Mouse (Mus musculus) skeletal muscle tissue, adult 2 months (tissue): ENCODE measurements around the gene Fmnl2.

ENCODE experiments used
- DNase-seq: peaks from one replicate; pipeline ENCODE4 v3.0.0-alpha.2; 2012; ENCODE audit warnings: low read depth, low spot score

Gene Fmnl2

GRCm38 (mm10) chr2:52864635-52865034 is 7.0 kb downstream of the Fmnl2 start:
- no peak for DNase-seq

GRCm38 (mm10) chr2:52866151-52866550 is 8.5 kb downstream of the Fmnl2 start:
- no peak for DNase-seq

- DNase-seq = no peak
Measured at GRCm38 (mm10) chr2:52867781-52868180, 10.1 kb downstream of the Fmnl2 start.

DNA sequence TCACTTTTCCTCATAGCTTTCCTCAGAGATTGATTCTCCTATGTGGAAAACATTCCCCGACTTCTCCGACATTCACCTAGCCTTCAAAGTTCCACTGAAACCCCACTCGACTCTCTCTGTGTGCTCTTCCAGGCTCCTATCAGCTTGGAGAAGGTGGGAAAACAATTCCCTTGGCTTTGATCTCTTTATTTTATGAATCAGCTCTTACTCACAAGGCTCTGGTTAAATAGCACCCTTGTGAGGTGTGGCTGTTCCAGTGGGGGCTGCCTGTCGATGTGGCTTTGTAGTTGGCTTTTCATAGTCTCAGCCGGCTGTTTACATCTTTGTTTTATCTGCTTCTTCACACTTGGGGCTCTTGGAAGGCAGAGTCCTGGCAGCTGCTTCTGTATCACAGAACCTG is 10.5 kb downstream of the Fmnl2 start:
- DNase-seq = no peak

GRCm38 (mm10) chr2:52872636-52873035 is 15.0 kb downstream of the Fmnl2 start:
- DNase-seq = no peak

DNA sequence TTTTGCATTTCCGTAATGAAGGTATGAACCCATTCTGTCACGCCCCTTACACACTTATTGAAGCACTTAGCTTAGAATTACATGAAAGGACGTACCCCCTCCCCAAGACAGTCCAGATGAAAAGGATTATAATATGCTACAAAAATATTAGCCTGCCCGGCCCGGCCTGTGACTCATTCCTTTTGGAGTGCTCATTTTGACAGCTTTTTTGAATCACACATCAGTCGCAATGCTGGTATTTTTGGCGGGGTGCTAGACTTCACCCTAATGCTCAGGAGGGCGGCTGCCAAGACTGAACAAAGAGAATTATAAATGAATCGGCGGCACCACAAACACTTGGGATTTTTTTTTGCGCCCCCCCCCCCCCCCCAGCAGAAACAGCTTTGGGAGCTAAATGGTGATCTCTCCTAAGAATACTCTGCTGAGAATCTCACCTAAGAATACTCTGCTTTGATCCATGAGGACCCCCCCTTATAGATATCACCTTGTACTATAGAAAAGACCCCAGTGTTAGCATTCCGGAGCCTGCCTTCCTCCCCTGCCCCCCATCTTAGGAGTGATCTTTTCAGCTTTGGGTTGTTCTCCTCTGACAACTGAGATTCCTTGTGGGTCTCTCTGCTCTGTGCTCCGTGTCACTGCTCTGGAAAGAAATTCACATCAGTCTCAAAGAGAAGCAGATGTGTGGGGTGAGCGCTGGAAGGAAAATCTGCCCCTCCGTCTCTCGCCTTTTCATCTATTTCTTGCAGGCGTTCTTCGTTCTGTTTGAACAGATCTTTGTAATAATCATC is 15.8 kb downstream of the Fmnl2 start:
- DNase-seq = no peak

- DNase-seq = peak; percentile 45
Measured at GRCm38 (mm10) chr2:52874721-52875120, 17.1 kb downstream of the Fmnl2 start.

- DNase-seq = no peak
Measured at GRCm38 (mm10) chr2:52875801-52876200, 18.1 kb downstream of the Fmnl2 start.

GRCm38 (mm10) chr2:52883401-52883800 is 25.7 kb downstream of the Fmnl2 start:
- DNase-seq = no peak

- DNase-seq = no peak
Measured at GRCm38 (mm10) chr2:52884082-52884481, 26.4 kb downstream of the Fmnl2 start.

- DNase-seq = no peak
Measured at GRCm38 (mm10) chr2:52885071-52885470, 27.4 kb downstream of the Fmnl2 start.

GRCm38 (mm10) chr2:52887281-52887680 is 29.6 kb downstream of the Fmnl2 start:
- no peak for DNase-seq

- no peak for DNase-seq
Measured at GRCm38 (mm10) chr2:52891115-52891514, 33.5 kb downstream of the Fmnl2 start.

DNA sequence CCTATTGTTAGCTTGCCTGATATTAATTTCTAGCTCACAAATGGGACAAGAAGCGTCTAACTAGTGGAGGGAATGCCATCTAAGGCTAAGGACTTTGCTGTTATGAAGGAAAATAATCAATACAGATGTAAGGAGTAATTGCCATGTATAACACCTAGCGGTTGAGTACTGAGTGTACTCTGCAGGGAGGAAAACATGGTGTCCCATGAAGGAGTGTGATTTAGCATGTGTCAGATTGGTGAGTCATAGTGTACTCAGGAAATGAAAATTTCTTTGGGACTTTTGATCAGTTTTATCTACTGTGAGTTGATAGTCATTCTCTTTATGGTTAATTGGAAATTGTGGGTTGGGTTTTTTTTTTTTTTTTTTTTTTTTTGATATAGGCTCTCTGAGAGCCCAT is 34.1 kb downstream of the Fmnl2 start:
- no peak for DNase-seq

- peak; percentile 96 for DNase-seq
Measured at GRCm38 (mm10) chr2:52894983-52895621, 37.4 kb downstream of the Fmnl2 start.

GRCm38 (mm10) chr2:52896995-52897394 is 39.3 kb downstream of the Fmnl2 start:
- DNase-seq = peak; percentile 27

DNA sequence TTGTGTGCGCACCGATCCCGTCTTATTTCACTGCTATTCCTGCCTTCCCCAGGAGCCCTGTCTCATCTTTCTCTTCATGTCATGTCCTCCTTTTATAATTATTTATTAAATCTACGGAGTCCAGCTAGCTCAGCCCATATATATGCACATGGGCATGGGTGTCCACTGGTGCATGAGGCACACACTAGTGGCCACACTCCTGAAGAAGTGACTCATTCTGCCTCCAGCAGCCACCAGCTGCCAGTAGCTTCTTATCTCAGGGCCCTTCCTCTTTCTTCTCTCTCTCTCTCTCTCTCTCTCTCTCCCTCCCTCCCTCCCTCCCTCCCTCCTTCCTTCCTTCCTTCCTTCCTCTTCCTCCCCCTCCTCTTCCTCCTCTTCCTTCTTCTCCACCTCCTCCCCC is 43.1 kb downstream of the Fmnl2 start:
- DNase-seq = no peak

- DNase-seq = peak; percentile 40
Measured at GRCm38 (mm10) chr2:52901300-52902013, 43.8 kb downstream of the Fmnl2 start.

DNA sequence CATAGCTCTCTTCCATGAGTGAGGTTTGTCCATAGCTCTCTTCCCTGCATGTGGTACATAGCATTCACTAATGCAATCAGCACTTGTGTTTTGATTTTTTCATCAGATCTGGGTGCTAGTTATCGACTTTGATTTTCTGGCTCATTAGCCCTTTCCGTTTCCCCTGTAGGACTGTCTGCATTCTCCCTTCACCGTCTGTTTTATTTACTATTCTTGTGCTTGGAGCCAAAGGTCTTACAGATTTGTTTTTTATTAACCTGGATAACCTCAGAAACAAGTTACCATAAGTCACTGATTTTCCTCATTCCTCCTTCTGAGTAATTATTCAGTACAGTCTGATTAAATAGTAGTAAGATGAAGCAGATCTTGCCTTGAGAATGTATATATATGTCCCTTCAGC is 44.8 kb downstream of the Fmnl2 start:
- DNase-seq = no peak

DNA sequence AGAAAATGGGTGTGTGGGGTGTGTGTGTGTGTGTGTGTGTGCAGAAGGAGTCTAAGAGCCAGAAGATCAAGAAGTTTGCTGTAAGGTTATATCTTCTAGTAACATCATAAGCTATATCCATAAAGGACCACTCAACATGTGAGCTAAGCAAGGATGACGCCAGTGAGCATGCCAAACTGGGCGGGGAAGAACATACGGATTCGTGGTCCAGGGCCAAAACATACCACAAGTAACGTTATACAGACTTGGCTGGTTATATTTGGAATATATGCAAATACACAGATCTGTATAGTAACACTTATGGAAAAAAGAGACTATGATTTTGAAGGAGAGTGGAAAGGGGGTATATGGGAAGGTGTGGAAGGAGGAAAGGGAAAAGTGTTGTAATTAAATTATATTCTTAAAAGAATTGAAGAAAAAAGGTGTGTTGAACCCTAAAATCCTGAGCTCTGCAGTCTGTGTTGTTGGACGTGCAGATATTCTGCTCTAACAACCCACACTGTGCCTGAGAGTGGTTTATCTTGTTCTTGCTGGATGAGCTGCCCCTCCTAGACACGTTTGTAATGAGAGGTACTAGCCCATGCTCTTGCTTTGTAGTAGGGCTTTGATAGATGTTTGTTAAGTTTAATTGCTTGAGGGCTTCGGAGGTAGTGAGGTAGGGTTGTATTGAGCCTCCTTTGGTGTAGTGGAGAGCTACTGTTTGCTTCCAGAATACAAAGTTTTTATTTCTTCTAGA is 45.7 kb downstream of the Fmnl2 start:
- no peak for DNase-seq

- no peak for DNase-seq
Measured at GRCm38 (mm10) chr2:52904526-52904925, 46.9 kb downstream of the Fmnl2 start.

DNA sequence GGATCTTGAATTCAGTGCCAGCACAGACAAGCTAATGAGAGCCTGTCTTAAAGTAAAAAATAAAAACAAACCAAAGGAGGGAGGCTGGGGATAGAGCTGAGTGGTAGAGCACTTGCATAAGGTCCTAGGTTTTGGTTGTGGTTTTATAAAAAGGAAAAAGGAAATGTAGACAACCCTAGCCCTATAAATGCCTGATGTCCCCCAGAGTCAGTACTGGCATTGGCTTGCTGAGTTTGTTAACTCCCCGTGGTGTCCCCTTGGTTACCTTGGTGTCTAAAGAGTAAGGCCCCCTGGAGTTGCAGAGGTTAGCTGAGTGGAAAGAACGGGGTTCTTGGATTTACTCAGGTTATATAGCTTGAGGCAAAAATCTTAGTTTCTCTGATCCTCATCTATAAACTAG is 55.7 kb downstream of the Fmnl2 start:
- DNase-seq = no peak
